Mouse (Mus musculus) erythroblast, embryonic 14.5 days (primary cell): Measurements from ENCODE around the gene Pam16. TPM values are rescaled to one million over a fixed set of nuclear protein-coding genes. Genes with fewer than 3 reads are reported as not detected.

ENCODE experiments used
- H3K27me3 ChIP-seq: 2 replicates; pipeline ENCODE4 v1.6.1; 2012; ENCODE audit warnings: inconsistent platforms; ENCODE audit not compliant: control insufficient read depth
- H3K36me3 ChIP-seq: 2 replicates; pipeline ENCODE4 v1.6.1; 2012; ENCODE audit warnings: mild to moderate bottlenecking, inconsistent platforms; ENCODE audit not compliant: control insufficient read depth
- H3K4me1 ChIP-seq: 2 replicates; pipeline ENCODE4 v1.6.1; 2012; ENCODE audit warnings: inconsistent platforms; ENCODE audit not compliant: control insufficient read depth
- H3K4me3 ChIP-seq: replicated peaks from 2 replicates; pipeline ENCODE3; 2012; ENCODE audit warnings: moderate library complexity, mild to moderate bottlenecking, inconsistent platforms
- H3K9me3 ChIP-seq: 2 replicates; pipeline ENCODE4 v1.6.1; 2012; ENCODE audit warnings: low read length, inconsistent platforms, mixed read lengths; ENCODE audit not compliant: control insufficient read depth
- GATA1 ChIP-seq: IDR thresholded peaks from 2 replicates; pipeline ENCODE4 v1.6.1; 2012; ENCODE audit warnings: low read length, inconsistent platforms, mixed read lengths
- TAL1 ChIP-seq: IDR thresholded peaks from 3 replicates; pipeline ENCODE4 v1.6.1; 2012; ENCODE audit warnings: low read length, inconsistent platforms, mixed read lengths
- polyA plus RNA-seq: library from polyadenylated mRNA; stranded (reverse); fragments of >175 nt; gene quantifications from 2 replicates; pipeline ENCODE4 v1.2.3, GENCODE M21; 2012

Gene Pam16
- polyA plus RNA-seq, 1 experiment, result 15.1 TPM

- H3K27me3 ChIP-seq, result no peaks in the 10 kb centered on the region
- TF ChIP-seq TAL1 (no peak), GATA1 (no peak)
- no peaks in the 10 kb centered on the region for H3K9me3 ChIP-seq
- H3K4me3 ChIP-seq, result no peak overlapping the region
- peaks cover 52% of the 10 kb centered on the region for H3K36me3 ChIP-seq
- H3K4me1 ChIP-seq, result no peaks in the 10 kb centered on the region
Observed at GRCm38 (mm10) chr16:4649211-4649610, 24.4 kb upstream of the Pam16 start.

- no peaks in the 10 kb centered on the region for H3K4me1 ChIP-seq
- no peaks in the 10 kb centered on the region for H3K27me3 ChIP-seq
- TF ChIP-seq TAL1 (no peak), GATA1 (no peak)
- H3K9me3 ChIP-seq, result no peaks in the 10 kb centered on the region
- H3K4me3 ChIP-seq, result no peak overlapping the region
- peaks cover 57% of the 10 kb centered on the region for H3K36me3 ChIP-seq
Observed at GRCm38 (mm10) chr16:4648416-4649023, 23.7 kb upstream of the Pam16 start.

- H3K36me3 ChIP-seq, result peaks cover 52% of the 10 kb centered on the region
- H3K9me3 ChIP-seq, result no peaks in the 10 kb centered on the region
- no peak overlapping the region for H3K4me3 ChIP-seq
- no peaks in the 10 kb centered on the region for H3K4me1 ChIP-seq
- TF ChIP-seq GATA1, result no peak
- no peak for TF ChIP-seq TAL1
- H3K27me3 ChIP-seq, result no peaks in the 10 kb centered on the region
Observed at GRCm38 (mm10) chr16:4647651-4648141, 22.9 kb upstream of the Pam16 start.

GRCm38 (mm10) chr16:4646831-4647230 is 22.0 kb upstream of the Pam16 start:
- Histone ChIP-seq H3K4me1 (no peaks in the 10 kb centered on the region; the same call in 1 of the 2 replicates), H3K36me3 (peaks cover 43% of the 10 kb centered on the region), H3K27me3 (no peaks in the 10 kb centered on the region), H3K9me3 (no peaks in the 10 kb centered on the region), H3K4me3 (no peak overlapping the region)
- TF ChIP-seq TAL1 (no peak), GATA1 (no peak)

- H3K4me1 ChIP-seq, result peaks cover 6% of the 10 kb centered on the region
- H3K4me3 ChIP-seq, result no peak overlapping the region
- H3K36me3 ChIP-seq, result peaks cover 38% of the 10 kb centered on the region
- TF ChIP-seq GATA1, result no peak
- TF ChIP-seq TAL1, result no peak
- H3K27me3 ChIP-seq, result no peaks in the 10 kb centered on the region
- H3K9me3 ChIP-seq, result no peaks in the 10 kb centered on the region
Observed at GRCm38 (mm10) chr16:4645867-4646266, 21.1 kb upstream of the Pam16 start.

- no peaks in the 10 kb centered on the region for H3K9me3 ChIP-seq
- no peak for TF ChIP-seq GATA1
- TF ChIP-seq TAL1, result no peak
- H3K27me3 ChIP-seq, result no peaks in the 10 kb centered on the region
- H3K4me1 ChIP-seq, result peaks cover 25% of the 10 kb centered on the region
- H3K4me3 ChIP-seq, result no peak overlapping the region
- peaks cover 23% of the 10 kb centered on the region; the same call in 1 of the 2 replicates for H3K36me3 ChIP-seq
Observed at GRCm38 (mm10) chr16:4643670-4644419, 19.1 kb upstream of the Pam16 start.

- no peak for TF ChIP-seq TAL1
- Histone ChIP-seq H3K4me1 (peaks cover 27% of the 10 kb centered on the region), H3K36me3 (peaks cover 17% of the 10 kb centered on the region), H3K9me3 (no peaks in the 10 kb centered on the region), H3K27me3 (no peaks in the 10 kb centered on the region), H3K4me3 (no peak overlapping the region)
Observed at GRCm38 (mm10) chr16:4642937-4643336, 18.1 kb upstream of the Pam16 start.

- Histone ChIP-seq H3K9me3 (no peaks in the 10 kb centered on the region), H3K4me3 (no peak overlapping the region), H3K36me3 (peaks cover 19% of the 10 kb centered on the region), H3K4me1 (peaks cover 31% of the 10 kb centered on the region), H3K27me3 (no peaks in the 10 kb centered on the region)
- TF ChIP-seq GATA1 (no peak), TAL1 (no peak)
Observed at GRCm38 (mm10) chr16:4642190-4642589, 17.4 kb upstream of the Pam16 start.

GRCm38 (mm10) chr16:4641119-4641838 is 16.5 kb upstream of the Pam16 start:
- H3K27me3 ChIP-seq, result no peaks in the 10 kb centered on the region
- peaks cover 41% of the 10 kb centered on the region for H3K4me1 ChIP-seq
- H3K36me3 ChIP-seq, result peaks cover 16% of the 10 kb centered on the region
- no peaks in the 10 kb centered on the region for H3K9me3 ChIP-seq
- no peak for TF ChIP-seq TAL1
- no peak for TF ChIP-seq GATA1
- no peak overlapping the region for H3K4me3 ChIP-seq
